Mouse (Mus musculus) granulocyte monocyte progenitor cell, adult 5-6 weeks (primary cell): Measurements from ENCODE around the gene Pltp. TPM values are rescaled to one million over a fixed set of nuclear protein-coding genes. Genes with fewer than 3 reads are reported as not detected.

Source experiments
- total RNA-seq, 2 experiments: library from RNA; stranded (forward) in 1 of 2; stranded (reverse) in 1 of 2; fragments of 200-712, 200-1000 nt in 1 of 2; fragments of >200 nt in 1 of 2; fragmentation: Nextera tagmentation in 1 of 2; gene quantifications; 2 replicates each; pipeline ENCODE4 v1.2.3; 2014 to 2017

The Pltp gene
- total RNA-seq, 2 experiments from 2014 or later: not detected

Other genes with a start within 250 kb of the Pltp start
- gene Wfdc6b, start 244.2 kb downstream of the Pltp start, total RNA-seq (2014; fragmentation: Nextera tagmentation): not detected in 2 replicates
- gene Wfdc6b, start 244.2 kb downstream of the Pltp start, total RNA-seq (2017): not detected in 2 replicates
- gene Wfdc8, start 244.1 kb downstream of the Pltp start, total RNA-seq (2014; fragmentation: Nextera tagmentation): not detected in 2 replicates
- not detected in 2 replicates for gene Wfdc8, start 244.1 kb downstream of the Pltp start, total RNA-seq (2017)
- gene Wfdc16, start 218.9 kb downstream of the Pltp start, total RNA-seq (2014; fragmentation: Nextera tagmentation): not detected in 2 replicates
- gene Wfdc16, start 218.9 kb downstream of the Pltp start, total RNA-seq (2017): not detected in 2 replicates
- gene Wfdc10, start 201.7 kb downstream of the Pltp start, total RNA-seq (2014; fragmentation: Nextera tagmentation): not detected in 2 replicates
- gene Wfdc10, start 201.7 kb downstream of the Pltp start, total RNA-seq (2017): not detected in 2 replicates
- gene Wfdc9, start 201.1 kb downstream of the Pltp start, total RNA-seq (2014; fragmentation: Nextera tagmentation): not detected in 2 replicates
- gene Wfdc9, start 201.1 kb downstream of the Pltp start, total RNA-seq (2017): not detected in 2 replicates
- gene Wfdc11, start 183.6 kb downstream of the Pltp start, total RNA-seq (2014; fragmentation: Nextera tagmentation): not detected in 2 replicates
- gene Wfdc11, start 183.6 kb downstream of the Pltp start, total RNA-seq (2017): not detected in 2 replicates
- not detected in 2 replicates for gene Wfdc13, start 172.6 kb downstream of the Pltp start, total RNA-seq (2014; fragmentation: Nextera tagmentation)
- gene Wfdc13, start 172.6 kb downstream of the Pltp start, total RNA-seq (2017): not detected in 2 replicates
- gene Spint4, start 159.2 kb downstream of the Pltp start, total RNA-seq (2014; fragmentation: Nextera tagmentation): not detected in 2 replicates
- gene Spint4, start 159.2 kb downstream of the Pltp start, total RNA-seq (2017): not detected in 2 replicates
- gene Spint5, start 142.4 kb downstream of the Pltp start, total RNA-seq (2014; fragmentation: Nextera tagmentation): not detected in 2 replicates
- not detected in 2 replicates for gene Spint5, start 142.4 kb downstream of the Pltp start, total RNA-seq (2017)
- gene Wfdc3, start 111.8 kb downstream of the Pltp start, total RNA-seq (2014; fragmentation: Nextera tagmentation): not detected in 2 replicates
- not detected in 2 replicates for gene Wfdc3, start 111.8 kb downstream of the Pltp start, total RNA-seq (2017)
- 31.1 and 36.9 TPM in 2 replicates for gene Dnttip1, start 111.7 kb downstream of the Pltp start, total RNA-seq (2014; fragmentation: Nextera tagmentation)
- 21.5 and 27.3 TPM in 2 replicates for gene Dnttip1, start 111.7 kb downstream of the Pltp start, total RNA-seq (2017)
- 24.5 and 75.2 TPM in 2 replicates for gene Ube2c, start 87.8 kb downstream of the Pltp start, total RNA-seq (2014; fragmentation: Nextera tagmentation)
- gene Ube2c, start 87.8 kb downstream of the Pltp start, total RNA-seq (2017): 112 and 138 TPM in 2 replicates
- not detected in 2 replicates for gene Tnnc2, start 77.7 kb downstream of the Pltp start, total RNA-seq (2014; fragmentation: Nextera tagmentation)
- not detected in 2 replicates for gene Tnnc2, start 77.7 kb downstream of the Pltp start, total RNA-seq (2017)
- gene Snx21, start 71.9 kb downstream of the Pltp start, total RNA-seq (2014; fragmentation: Nextera tagmentation): not detected in 2 replicates
- 0.17 and 0.77 TPM in 2 replicates for gene Snx21, start 71.9 kb downstream of the Pltp start, total RNA-seq (2017)
- gene Acot8, start 52.8 kb downstream of the Pltp start, total RNA-seq (2014; fragmentation: Nextera tagmentation): 24.7 and 25.5 TPM in 2 replicates
- 22.3 and 32.6 TPM in 2 replicates for gene Acot8, start 52.8 kb downstream of the Pltp start, total RNA-seq (2017)
- gene Zswim3, start 52.6 kb downstream of the Pltp start, total RNA-seq (2014; fragmentation: Nextera tagmentation): 2.7 and 4.1 TPM in 2 replicates
- 1.8 and 2.0 TPM in 2 replicates for gene Zswim3, start 52.6 kb downstream of the Pltp start, total RNA-seq (2017)
- gene Zswim1, start 35.0 kb downstream of the Pltp start, total RNA-seq (2014; fragmentation: Nextera tagmentation): 5.8 and 7.0 TPM in 2 replicates
- gene Zswim1, start 35.0 kb downstream of the Pltp start, total RNA-seq (2017): 2.8 and 3.5 TPM in 2 replicates
- not detected in 2 replicates for gene Spata25, start 29.2 kb downstream of the Pltp start, total RNA-seq (2014; fragmentation: Nextera tagmentation)
- gene Spata25, start 29.2 kb downstream of the Pltp start, total RNA-seq (2017): not detected in 2 replicates
- gene Ctsa, start 24.8 kb downstream of the Pltp start, total RNA-seq (2014; fragmentation: Nextera tagmentation): 89.0 and 135 TPM in 2 replicates
- gene Ctsa, start 24.8 kb downstream of the Pltp start, total RNA-seq (2017): 79.5 and 109 TPM in 2 replicates
- 6.1 and 8.7 TPM in 2 replicates for gene Neurl2, start 24.3 kb downstream of the Pltp start, total RNA-seq (2014; fragmentation: Nextera tagmentation)
- gene Neurl2, start 24.3 kb downstream of the Pltp start, total RNA-seq (2017): 3.4 and 4.0 TPM in 2 replicates
- gene Pcif1, start 21.6 kb upstream of the Pltp start, total RNA-seq (2014; fragmentation: Nextera tagmentation): 36.7 and 50.8 TPM in 2 replicates
- gene Pcif1, start 21.6 kb upstream of the Pltp start, total RNA-seq (2017): 21.3 and 27.4 TPM in 2 replicates
- 11.5 and 16.3 TPM in 2 replicates for gene Zfp335, start 54.0 kb upstream of the Pltp start, total RNA-seq (2014; fragmentation: Nextera tagmentation)
- gene Zfp335, start 54.0 kb upstream of the Pltp start, total RNA-seq (2017): 5.6 and 7.5 TPM in 2 replicates
- 0.95 TPM in 1 of 2 replicates, not detected in the other for gene Mmp9, start 83.1 kb upstream of the Pltp start, total RNA-seq (2014; fragmentation: Nextera tagmentation)
- 10.0 and 10.7 TPM in 2 replicates for gene Mmp9, start 83.1 kb upstream of the Pltp start, total RNA-seq (2017)
- gene Slc12a5, start 103.1 kb upstream of the Pltp start, total RNA-seq (2014; fragmentation: Nextera tagmentation): 0.21 TPM in 1 of 2 replicates, not detected in the other
- 0.43 TPM in 1 of 2 replicates, not detected in the other for gene Slc12a5, start 103.1 kb upstream of the Pltp start, total RNA-seq (2017)
- 31.9 and 38.5 TPM in 2 replicates for gene Ncoa5, start 177.2 kb upstream of the Pltp start, total RNA-seq (2014; fragmentation: Nextera tagmentation)
- 35.0 and 38.3 TPM in 2 replicates for gene Ncoa5, start 177.2 kb upstream of the Pltp start, total RNA-seq (2017)
- gene Cd40, start 197.9 kb upstream of the Pltp start, total RNA-seq (2014; fragmentation: Nextera tagmentation): not detected in 2 replicates
- not detected in 2 replicates for gene Cd40, start 197.9 kb upstream of the Pltp start, total RNA-seq (2017)
- gene 1700025C18Rik, start 233.0 kb upstream of the Pltp start, total RNA-seq (2014; fragmentation: Nextera tagmentation): not detected in 2 replicates
- not detected in 2 replicates for gene 1700025C18Rik, start 233.0 kb upstream of the Pltp start, total RNA-seq (2017)